In genomic region chr5:112325546-112326445, GRCm38 (mm10) we compare ENCODE assay signal across 8 mouse cellular contexts. TPM values are rescaled to one million over a fixed set of nuclear protein-coding genes. Genes with fewer than 3 reads are reported as not detected.
A peak's percentile ranks its signal among the peaks of the same experiment; 100 is the strongest.
DNase-seq lines count a peak whose midpoint lies in the region; ATAC-seq lines count a peak whose summit lies in the region.

Gene Tfip11 (plus strand): TSS chr5:112326358.

- peak within 1 kb of the TSS; percentile 85 for H3K27ac ChIP-seq in hindbrain, embryonic 16.5 days (ENCODE audit: low read depth, low read length)
- H3K27ac ChIP-seq in macrophage = peak within 1 kb of the TSS; percentile 91

- peak; percentile 94 for ATAC-seq in hindbrain, embryonic 16.5 days

- peak; percentile 92 for DNase-seq in WW6 (ENCODE audit: low read depth, low spot score)
- peak; percentile 97 for DNase-seq in cerebellum, postnatal 4 days (ENCODE audit: low spot score in 2 of 2)
- DNase-seq in gastrocnemius, adult 18-20 months (ENCODE audit: low spot score) = peak; percentile 95
- DNase-seq in left cerebral cortex, adult 18-20 months (ENCODE audit: low spot score in 2 of 2) = peak; percentile 96 to 99
- DNase-seq in right cerebral cortex, adult 18-20 months = peak; percentile 97
- DNase-seq in urinary bladder, postnatal 10 days (ENCODE audit: low spot score) = peak; percentile 91

- H3K4me3 ChIP-seq in hindbrain, embryonic 16.5 days (ENCODE audit: low read length) = peak within 1 kb of the TSS; percentile 99
- H3K4me3 ChIP-seq in macrophage (ENCODE audit: inconsistent target) = peak within 1 kb of the TSS; percentile 91

- H3K27me3 ChIP-seq in hindbrain, embryonic 16.5 days (replicated peaks; ENCODE audit: control insufficient read depth, insufficient read depth, low read length) = no peaks in the 10 kb centered on the region

- H3K36me3 ChIP-seq in hindbrain, embryonic 16.5 days (ENCODE audit: control insufficient read depth, insufficient read depth, low read length) = peaks cover 19% of the 10 kb centered on the region
- peaks cover 32% of the 10 kb centered on the region for H3K36me3 ChIP-seq in macrophage (ENCODE audit: inconsistent target)

- peaks cover 32% of the 10 kb centered on the region for H3K79me2 ChIP-seq in macrophage (ENCODE audit: inconsistent target)

- peak within 1 kb of the TSS; percentile 85 for H3K9ac ChIP-seq in hindbrain, embryonic 16.5 days (ENCODE audit: low read depth, low read length)

- no peaks in the 10 kb centered on the region for H3K9me3 ChIP-seq in hindbrain, embryonic 16.5 days (ENCODE audit: control insufficient read depth, low read length)

- WGBS in hindbrain, embryonic 16.5 days = 9% methylated on average over 48 of the region's 48 CpGs
- WGBS in macrophage (ENCODE audit: missing documents) = 6% methylated on average over 48 of the region's 48 CpGs

- H3K4me1 ChIP-seq in hindbrain, embryonic 16.5 days (ENCODE audit: control insufficient read depth, insufficient read depth, low read depth, low read length) = peaks cover 15% of the 10 kb centered on the region

- peak within 1 kb of the TSS; percentile 84 for H3K4me2 ChIP-seq in hindbrain, embryonic 16.5 days (ENCODE audit: low read length)

RNA-seq across cellular contexts. Expression of gene Tfip11, which starts in this region (rescaled TPM):
- total RNA-seq in gastrocnemius, adult 18-20 months (2021) = 10 to 100 TPM; 13.0 to 13.2 TPM
- polyA plus RNA-seq in hindbrain, embryonic 16.5 days (2015; fragmentation: Nextera tagmentation; extraction: Ambion mirVana) = 31.9 and 34.6 TPM in 2 replicates
- 10 to 100 TPM; 40.6 to 45.7 TPM for total RNA-seq in left cerebral cortex, adult 18-20 months (2021)
- 10 to 100 TPM; 13.5 to 42.1 (median 30.7) TPM for total RNA-seq in macrophage (2018; cell fraction: chromatin; rRNA removed)
- total RNA-seq in macrophage (2018; cell fraction: cytosol; rRNA removed) = 10 to 100 TPM; 21.8 to 37.9 (median 29.9) TPM
- total RNA-seq in macrophage (2018; cell fraction: nucleus; rRNA removed) = 10 to 100 TPM; 18.5 to 36.7 (median 29.0) TPM
- 27.6 to 29.7 TPM (median 28.0 TPM) in 3 replicates for polyA plus RNA-seq in macrophage (2018)

Comparison
In these comparisons a context has a peak if more than half of its experiments do, and no peak if none do; other contexts are left out.
1. Peak in every context shown above with its lines: DNase-seq, ATAC-seq, H3K4me3 ChIP-seq and H3K27ac ChIP-seq.